Mouse (Mus musculus) spleen, postnatal 4 days (tissue): ENCODE data around the gene Rhog.
"Not testable (repeated sequence)": the region's sequence is repeated elsewhere in the genome, so short reads cannot be mapped to it uniquely, and the experiment has no call there.

Experiments used
- DNase-seq, 2 experiments: peaks; one replicate each; pipeline ENCODE4 v3.0.0; 2022; ENCODE audit warnings: low spot score in 2 of 2

Rhog gene

GRCm38 (mm10) chr7:102255954-102256353, at the start of gene Rhog:
Rhog (minus strand) TSS chr7:102256054.
- DNase-seq, result no peak

GRCm38 (mm10) chr7:102305596-102305995, 49.7 kb upstream of the Rhog start:
- no peak for DNase-seq

- no peak for DNase-seq
Observed at GRCm38 (mm10) chr7:102302471-102302870, 46.6 kb upstream of the Rhog start.

GRCm38 (mm10) chr7:102300761-102301160, 44.9 kb upstream of the Rhog start:
- no peak for DNase-seq

- DNase-seq, result no peak
Observed at GRCm38 (mm10) chr7:102293234-102293633, 37.4 kb upstream of the Rhog start.

GRCm38 (mm10) chr7:102292228-102292627, 36.4 kb upstream of the Rhog start:
- DNase-seq, result no peak

GRCm38 (mm10) chr7:102289466-102289865, 33.6 kb upstream of the Rhog start:
- DNase-seq, result no peak

GRCm38 (mm10) chr7:102282261-102282660, 26.4 kb upstream of the Rhog start:
- no peak for DNase-seq

GRCm38 (mm10) chr7:102281403-102281802, 25.5 kb upstream of the Rhog start:
- no peak for DNase-seq

- DNase-seq, result no peak
Observed at GRCm38 (mm10) chr7:102272422-102272948, 16.6 kb upstream of the Rhog start.

- DNase-seq, result no peak
Observed at GRCm38 (mm10) chr7:102268395-102268748, 12.5 kb upstream of the Rhog start.

- DNase-seq, result peak; percentile 78 to 90
Observed at GRCm38 (mm10) chr7:102267601-102268394, 11.9 kb upstream of the Rhog start, which contains the start of gene Stim1. Stim1 (plus strand) TSS chr7:102267806.

GRCm38 (mm10) chr7:102267113-102267579, 11.3 kb upstream of the Rhog start:
- peak; percentile 96 to 99 for DNase-seq

- DNase-seq, result peak; percentile 71 to 82
Observed at GRCm38 (mm10) chr7:102266401-102267042, 10.7 kb upstream of the Rhog start.

GRCm38 (mm10) chr7:102266021-102266400, 10.2 kb upstream of the Rhog start:
- not testable (repeated sequence) for DNase-seq

GRCm38 (mm10) chr7:102263020-102263419, 7.2 kb upstream of the Rhog start:
- DNase-seq, result no peak

GRCm38 (mm10) chr7:102260518-102260917, 4.7 kb upstream of the Rhog start:
- no peak for DNase-seq

- no peak for DNase-seq
Observed at GRCm38 (mm10) chr7:102259716-102260479, 4.0 kb upstream of the Rhog start.

GRCm38 (mm10) chr7:102258753-102259152, 2.9 kb upstream of the Rhog start:
- DNase-seq, result no peak

GRCm38 (mm10) chr7:102258189-102258588, 2.3 kb upstream of the Rhog start:
- peak; percentile 84 to 93 for DNase-seq

GRCm38 (mm10) chr7:102256636-102257035, 782 bp upstream of the Rhog start:
- DNase-seq, result no peak

GRCm38 (mm10) chr7:102253631-102254030, 2.2 kb downstream of the Rhog start:
- DNase-seq, result no peak
